Mouse (Mus musculus): Measurements from ENCODE around the gene Lipc. TPM values are rescaled to one million over a fixed set of nuclear protein-coding genes. Genes with fewer than 3 reads are reported as not detected.

Gene Lipc
- polyA plus RNA-seq, 1 experiment from 2014 or later: 3.6 TPM

DNA sequence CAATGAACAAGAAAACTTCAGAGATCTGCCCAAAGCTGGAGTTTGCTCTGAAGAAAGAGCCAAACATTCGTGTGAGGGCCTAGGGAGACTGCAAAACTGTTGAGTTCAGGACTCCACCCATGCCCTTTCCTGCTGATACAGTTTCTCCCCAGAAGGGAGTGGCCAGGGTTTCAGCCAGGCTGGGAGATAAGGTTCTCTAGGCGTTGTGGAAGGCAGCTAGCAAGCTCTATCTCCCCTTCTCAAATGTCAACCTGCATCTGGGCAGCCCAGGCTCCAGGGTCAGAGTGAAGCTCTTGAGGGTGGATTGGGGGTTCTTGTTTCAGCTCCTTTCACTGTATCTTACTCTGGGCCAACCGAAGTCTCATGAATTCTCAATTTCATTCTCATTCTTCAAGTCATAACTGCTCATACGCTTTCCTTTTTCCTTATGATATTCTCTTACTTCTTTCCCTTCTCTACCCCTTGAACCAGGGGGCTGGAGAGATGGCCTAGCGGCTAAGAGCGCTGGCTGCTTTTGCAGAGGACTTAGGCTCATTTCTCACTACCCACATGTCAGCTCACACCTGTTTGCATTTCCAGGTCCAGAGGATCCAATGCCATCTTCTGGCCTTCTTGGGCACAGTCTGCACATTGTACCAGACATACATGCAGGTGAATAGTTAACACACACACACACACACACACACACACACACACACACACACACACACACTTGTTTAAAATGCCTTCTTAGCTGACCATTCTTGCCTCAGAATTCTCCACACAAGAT is 25.0 kb downstream of the Lipc start:
- peak; percentile 85 for ATAC-seq (ENCODE audit: insufficient read depth, low FRiP score, low read depth)
- WGBS: 48% methylated on average over 6 of the region's 6 CpGs

GRCm38 (mm10) chr9:70925225-70925624 is 26.8 kb downstream of the Lipc start:
- Histone ChIP-seq H3K4me2 (no peak overlapping the region), H3K27me3 (replicated peaks) (no peaks in the 10 kb centered on the region), H3K4me3 (replicated peaks) (no peak overlapping the region), H3K4me1 (peaks cover 6% of the 10 kb centered on the region; the same call in 1 of the 2 replicates), H3K9me3 (no peaks in the 10 kb centered on the region), H3K36me3 (no peaks in the 10 kb centered on the region), H3K9ac (no peak overlapping the region), H3K27ac (no peak overlapping the region)
- 93% methylated on average over 6 of the region's 6 CpGs for WGBS
- ATAC-seq (ENCODE audit: insufficient read depth, low FRiP score, low read depth): no peak

More for the DNA sequence above, 25.0 kb downstream of the Lipc start:
- Histone ChIP-seq H3K4me3 (replicated peaks) (no peak overlapping the region), H3K9ac (no peak overlapping the region), H3K4me2 (no peak overlapping the region), H3K36me3 (no peaks in the 10 kb centered on the region), H3K4me1 (peaks cover 2% of the 10 kb centered on the region; the same call in 1 of the 2 replicates), H3K27ac (peak overlapping the region; percentile 80), H3K9me3 (no peaks in the 10 kb centered on the region), H3K27me3 (replicated peaks) (no peaks in the 10 kb centered on the region)

GRCm38 (mm10) chr9:70924763-70925162 is 27.3 kb downstream of the Lipc start:
- no peak overlapping the region for H3K27ac ChIP-seq
- 90% methylated on average over 3 of the region's 3 CpGs for WGBS
- H3K27me3 ChIP-seq (replicated peaks): no peaks in the 10 kb centered on the region
- no peak overlapping the region for H3K9ac ChIP-seq
- H3K4me1 ChIP-seq: peaks cover 6% of the 10 kb centered on the region; the same call in 1 of the 2 replicates
- H3K36me3 ChIP-seq: no peaks in the 10 kb centered on the region
- ATAC-seq (ENCODE audit: insufficient read depth, low FRiP score, low read depth): no peak
- H3K4me3 ChIP-seq (replicated peaks): no peak overlapping the region
- no peak overlapping the region for H3K4me2 ChIP-seq
- no peaks in the 10 kb centered on the region for H3K9me3 ChIP-seq

- Histone ChIP-seq H3K9me3 (no peaks in the 10 kb centered on the region), H3K27me3 (replicated peaks) (no peaks in the 10 kb centered on the region), H3K4me3 (replicated peaks) (no peak overlapping the region), H3K9ac (no peak overlapping the region), H3K27ac (peak overlapping the region; percentile 49; the same call in 1 of the 2 replicates), H3K4me2 (no peak overlapping the region), H3K36me3 (no peaks in the 10 kb centered on the region), H3K4me1 (peaks cover 6% of the 10 kb centered on the region; the same call in 1 of the 2 replicates)
- 44% methylated on average over 7 of the region's 7 CpGs for whole genome bisulfite sequencing
- ATAC-seq (ENCODE audit: insufficient read depth, low FRiP score, low read depth): peak; percentile 80
These were observed 30.1 kb downstream of the Lipc start for GRCm38 (mm10) chr9:70921781-70922565.

- no peaks in the 10 kb centered on the region for H3K36me3 ChIP-seq
- no peak overlapping the region for H3K27ac ChIP-seq
- no peaks in the 10 kb centered on the region for H3K27me3 ChIP-seq (replicated peaks)
- H3K9ac ChIP-seq: no peak overlapping the region
- H3K9me3 ChIP-seq: no peaks in the 10 kb centered on the region
- no peak overlapping the region for H3K4me2 ChIP-seq
- no peak for ATAC-seq (ENCODE audit: insufficient read depth, low FRiP score, low read depth)
- WGBS: 56% methylated on average over 3 of the region's 3 CpGs
- H3K4me3 ChIP-seq (replicated peaks): no peak overlapping the region
- peaks cover 12% of the 10 kb centered on the region for H3K4me1 ChIP-seq
These were observed 30.9 kb downstream of the Lipc start for GRCm38 (mm10) chr9:70921132-70921531.

DNA sequence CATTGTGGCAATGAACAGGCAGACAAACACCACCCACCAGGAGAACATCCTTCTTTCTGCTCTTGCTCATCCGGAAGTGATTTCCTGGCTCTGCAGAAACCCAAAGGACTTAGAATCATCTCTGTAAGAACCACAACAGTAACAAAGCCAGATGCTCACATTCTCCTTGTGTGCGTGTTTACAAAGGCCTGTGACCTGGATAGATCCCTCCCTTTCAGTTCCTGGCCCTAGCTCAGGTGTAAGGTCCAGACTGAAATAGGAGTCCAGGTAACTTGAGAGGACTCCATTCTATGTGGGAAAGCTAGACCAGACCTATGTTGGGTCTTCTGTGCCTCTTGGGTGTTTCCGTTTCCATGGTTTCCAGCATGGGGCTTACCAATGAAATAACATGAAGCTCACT is 32.8 kb downstream of the Lipc start:
- Histone ChIP-seq H3K4me3 (replicated peaks) (no peak overlapping the region), H3K4me2 (no peak overlapping the region), H3K27ac (no peak overlapping the region), H3K9ac (no peak overlapping the region), H3K9me3 (no peaks in the 10 kb centered on the region), H3K27me3 (replicated peaks) (no peaks in the 10 kb centered on the region), H3K36me3 (no peaks in the 10 kb centered on the region), H3K4me1 (peaks cover 16% of the 10 kb centered on the region)
- 90% methylated on average over 3 of the region's 3 CpGs for WGBS
- ATAC-seq (ENCODE audit: insufficient read depth, low FRiP score, low read depth): no peak

- Histone ChIP-seq H3K9me3 (no peaks in the 10 kb centered on the region), H3K27me3 (replicated peaks) (no peaks in the 10 kb centered on the region), H3K27ac (no peak overlapping the region), H3K9ac (no peak overlapping the region), H3K4me1 (peaks cover 10% of the 10 kb centered on the region), H3K4me2 (no peak overlapping the region), H3K4me3 (replicated peaks) (no peak overlapping the region), H3K36me3 (no peaks in the 10 kb centered on the region)
- WGBS: 42% methylated on average over 7 of the region's 7 CpGs
- no peak for ATAC-seq (ENCODE audit: insufficient read depth, low FRiP score, low read depth)
These were observed 35.5 kb downstream of the Lipc start for GRCm38 (mm10) chr9:70916516-70916915.

DNA sequence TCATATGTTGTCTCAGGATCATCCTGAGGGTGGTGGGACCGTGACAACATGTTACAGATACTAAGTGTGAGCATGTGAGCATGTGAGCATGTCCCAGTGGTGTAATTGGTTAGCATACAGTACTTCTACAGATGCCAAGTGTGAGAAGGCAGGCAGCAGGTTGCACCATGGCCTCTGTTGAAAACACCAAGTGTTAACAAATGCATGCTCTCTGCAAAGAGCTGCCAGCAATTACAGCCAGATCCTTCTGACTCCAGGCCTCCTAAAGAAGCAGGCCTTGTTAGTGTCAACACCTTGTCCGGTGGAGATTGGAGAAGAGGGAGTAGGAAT is 36.7 kb downstream of the Lipc start:
- Histone ChIP-seq H3K36me3 (no peaks in the 10 kb centered on the region), H3K4me2 (no peak overlapping the region), H3K9me3 (no peaks in the 10 kb centered on the region), H3K27me3 (replicated peaks) (no peaks in the 10 kb centered on the region), H3K4me1 (peaks cover 10% of the 10 kb centered on the region), H3K27ac (no peak overlapping the region), H3K9ac (no peak overlapping the region), H3K4me3 (replicated peaks) (no peak overlapping the region)
- WGBS: 74% methylated on average over 2 of the region's 2 CpGs
- no peak for ATAC-seq (ENCODE audit: insufficient read depth, low FRiP score, low read depth)

DNA sequence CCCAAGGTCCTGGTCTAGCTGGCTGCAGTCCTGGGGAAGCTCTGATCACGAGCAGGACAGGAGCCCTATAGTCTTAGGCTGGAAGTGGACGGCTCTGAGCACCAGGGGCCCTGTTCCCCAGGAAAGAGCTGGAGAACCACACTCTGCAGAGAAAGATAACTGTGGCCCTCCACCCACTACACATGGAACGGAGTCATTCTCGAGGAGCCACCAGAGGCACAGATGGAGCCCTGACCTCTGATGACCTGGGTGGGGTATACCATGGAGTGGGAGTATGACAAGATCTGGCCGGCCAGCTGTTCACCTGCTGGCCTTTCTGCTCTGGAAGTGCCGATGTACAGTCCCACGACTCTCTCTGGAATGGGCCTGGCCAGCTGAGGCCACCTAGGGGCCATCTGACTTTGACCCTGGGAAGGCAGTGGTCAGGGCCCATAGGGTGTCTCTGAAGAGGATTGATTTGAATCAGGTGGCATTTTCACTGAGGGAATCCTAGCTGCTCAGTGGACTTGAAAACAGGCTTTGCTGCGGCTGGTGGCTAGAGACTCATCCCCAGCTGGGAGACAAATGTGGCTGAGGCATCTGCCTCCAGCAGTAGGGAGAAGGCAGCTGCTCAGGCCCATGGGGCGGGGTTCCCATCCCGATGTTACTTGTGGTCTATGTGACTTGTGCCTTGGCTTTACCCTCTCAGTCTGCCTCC is 37.2 kb downstream of the Lipc start:
- H3K9ac ChIP-seq: no peak overlapping the region
- no peaks in the 10 kb centered on the region for H3K36me3 ChIP-seq
- H3K27ac ChIP-seq: no peak overlapping the region
- 56% methylated on average over 10 of the region's 10 CpGs for WGBS
- no peaks in the 10 kb centered on the region for H3K27me3 ChIP-seq (replicated peaks)
- ATAC-seq (ENCODE audit: insufficient read depth, low FRiP score, low read depth): peak; percentile 89
- H3K9me3 ChIP-seq: no peaks in the 10 kb centered on the region
- no peak overlapping the region for H3K4me3 ChIP-seq (replicated peaks)
- H3K4me2 ChIP-seq: no peak overlapping the region
- peaks cover 10% of the 10 kb centered on the region for H3K4me1 ChIP-seq

DNA sequence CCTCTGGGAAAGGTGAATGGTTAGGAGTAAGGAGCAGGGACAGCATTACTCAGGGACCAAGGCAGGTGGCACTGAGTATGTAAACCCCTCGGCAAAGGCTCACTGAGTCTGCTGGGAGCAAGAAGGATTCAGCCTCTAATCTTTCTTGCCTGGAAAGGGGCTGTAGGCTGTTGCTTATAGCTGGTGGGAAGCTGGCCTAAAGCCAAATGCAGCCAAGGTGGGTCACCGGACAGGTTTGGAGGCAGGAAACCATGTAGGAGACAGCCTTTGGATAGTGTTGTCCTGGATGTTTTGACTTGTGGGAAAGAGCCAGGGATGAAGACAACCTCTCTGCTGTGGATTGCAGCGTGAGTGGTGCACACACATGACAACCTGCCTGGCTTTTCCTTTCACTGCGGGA is 40.9 kb downstream of the Lipc start:
- H3K9me3 ChIP-seq: no peaks in the 10 kb centered on the region
- H3K4me1 ChIP-seq: peaks cover 4% of the 10 kb centered on the region; the same call in 1 of the 2 replicates
- ATAC-seq (ENCODE audit: insufficient read depth, low FRiP score, low read depth): no peak
- WGBS: 69% methylated on average over 4 of the region's 4 CpGs
- H3K36me3 ChIP-seq: no peaks in the 10 kb centered on the region
- H3K9ac ChIP-seq: no peak overlapping the region
- H3K4me3 ChIP-seq (replicated peaks): no peak overlapping the region
- H3K27ac ChIP-seq: no peak overlapping the region
- no peak overlapping the region for H3K4me2 ChIP-seq
- H3K27me3 ChIP-seq (replicated peaks): no peaks in the 10 kb centered on the region

- Histone ChIP-seq H3K4me2 (no peak overlapping the region), H3K9ac (no peak overlapping the region), H3K9me3 (no peaks in the 10 kb centered on the region), H3K4me3 (replicated peaks) (no peak overlapping the region), H3K36me3 (no peaks in the 10 kb centered on the region), H3K27me3 (replicated peaks) (no peaks in the 10 kb centered on the region), H3K27ac (no peak overlapping the region), H3K4me1 (peaks cover 4% of the 10 kb centered on the region; the same call in 1 of the 2 replicates)
- no peak for ATAC-seq (ENCODE audit: insufficient read depth, low FRiP score, low read depth)
- 73% methylated on average over 6 of the region's 6 CpGs for WGBS
These were observed 41.7 kb downstream of the Lipc start for GRCm38 (mm10) chr9:70910351-70910750.

Data from stomach, embryonic 15.5 days (tissue).